Mouse (Mus musculus) myocyte (in vitro differentiated cells): ENCODE measurements at regions not wholly inside any gene's neighbourhood (a gene's known extent, or its start where the extent isn't known, plus 50 kb on each side); places are given as distances from the start of the nearest gene placed in this dataset.

ENCODE experiments used
- MAX ChIP-seq: IDR thresholded peaks from one replicate; pipeline ENCODE4 v1.6.1; 2011; ENCODE audit warnings: low read depth, mild to moderate bottlenecking, control low read depth
- POLR2A ChIP-seq: IDR thresholded peaks from one replicate; pipeline ENCODE4 v1.6.1; 2011; ENCODE audit warnings: low read depth, mild to moderate bottlenecking, control low read depth, moderate library complexity; ENCODE audit not compliant: insufficient read length
- POLR2AphosphoS2 ChIP-seq: IDR thresholded peaks from one replicate; pipeline ENCODE4 v1.6.1; 2011; ENCODE audit warnings: low read depth, control low read depth; ENCODE audit not compliant: insufficient read length
- SRF ChIP-seq: IDR thresholded peaks from one replicate; pipeline ENCODE4 v1.6.1; 2011; ENCODE audit warnings: low read depth; ENCODE audit not compliant: control insufficient read depth, insufficient read length
- TCF12 ChIP-seq: IDR thresholded peaks from one replicate; pipeline ENCODE4 v1.6.1; 2011; ENCODE audit warnings: mild to moderate bottlenecking, control low read depth; ENCODE audit not compliant: poor library complexity, insufficient read depth, severe bottlenecking
- USF1 ChIP-seq: IDR thresholded peaks from one replicate; pipeline ENCODE4 v1.6.1; 2011; ENCODE audit warnings: low read depth, mild to moderate bottlenecking, control low read depth, moderate library complexity

DNA sequence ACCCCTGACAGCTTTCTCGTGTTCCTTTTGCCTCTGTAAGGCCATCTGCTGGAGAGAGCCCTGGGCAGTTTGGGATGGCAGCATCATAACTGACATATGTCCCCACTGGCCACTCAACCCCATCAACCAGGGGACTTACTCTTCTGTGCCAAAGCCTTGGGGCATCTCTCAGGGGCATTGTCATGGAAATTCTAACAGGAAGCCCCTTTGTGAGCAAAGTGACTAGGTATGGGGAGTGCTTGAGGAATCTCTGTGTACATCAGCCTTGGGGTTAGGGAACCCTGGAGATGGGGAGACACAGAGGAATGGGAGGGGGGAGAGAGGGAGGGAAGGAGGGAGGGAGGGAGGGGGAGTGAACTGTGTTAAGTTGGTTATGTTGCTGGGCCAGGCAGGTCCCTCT, 147.2 kb downstream of the Tpra1 start:
- no peak for TF ChIP-seq POLR2A
- TF ChIP-seq SRF = no peak
- no peak for TF ChIP-seq USF1
- TF ChIP-seq MAX = no peak
- TF ChIP-seq POLR2AphosphoS2 = no peak
- TF ChIP-seq TCF12 = no peak
